8 mouse cellular contexts compared by ENCODE assay signal in the genomic region with DNA sequence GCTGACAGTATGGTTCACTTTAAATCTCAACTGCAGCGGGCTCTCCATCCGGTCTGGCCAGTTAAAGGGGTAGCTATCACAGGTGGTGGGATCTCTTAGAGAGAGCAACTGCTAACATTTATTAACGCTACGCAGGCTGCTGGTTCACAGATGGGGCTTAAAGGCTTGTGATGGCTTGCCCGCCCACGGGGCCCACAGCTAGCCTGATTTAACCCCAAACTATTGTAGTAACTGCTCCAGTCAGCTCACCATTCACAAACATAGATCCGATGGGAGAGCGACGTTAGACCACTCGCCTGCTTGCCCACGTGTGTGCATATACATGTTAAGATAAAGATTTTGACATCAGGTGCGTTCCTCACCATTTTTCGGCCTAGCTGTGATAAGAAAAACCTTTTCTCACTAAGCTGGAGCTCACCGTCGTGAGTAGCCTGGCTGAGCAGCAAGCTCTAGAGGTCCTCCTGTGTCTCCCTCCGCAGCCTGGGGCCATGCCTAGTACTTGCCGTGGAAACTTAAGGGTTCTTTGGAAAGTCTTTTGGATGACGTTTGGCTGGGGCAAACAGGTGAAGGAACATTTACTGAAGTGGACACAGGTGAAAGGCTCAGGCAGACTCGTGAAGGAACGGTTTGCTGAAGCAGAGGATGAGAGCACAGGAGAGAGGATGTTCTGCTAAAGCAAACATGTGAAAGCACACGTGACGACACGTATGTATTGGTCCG. TPM values are rescaled to one million over a fixed set of nuclear protein-coding genes. Genes with fewer than 3 reads are reported as not detected.
DNase-seq lines count a peak whose midpoint lies in the region; ATAC-seq and TF ChIP-seq lines count a peak whose summit lies in the region.

No protein-coding gene starts in this region.

- H3K27me3 ChIP-seq in kidney, postnatal 0 days (ENCODE audit: insufficient read depth, low read length) = no peaks in the 10 kb centered on the region
- H3K27me3 ChIP-seq in hindbrain, embryonic 16.5 days (replicated peaks; ENCODE audit: control insufficient read depth, insufficient read depth, low read length) = no peaks in the 10 kb centered on the region
- no peaks in the 10 kb centered on the region for H3K27me3 ChIP-seq in myocyte (ENCODE audit: control insufficient read depth, insufficient read depth, insufficient read length)

- 66% methylated on average over 24 of the region's 24 CpGs for WGBS in kidney, postnatal 0 days
- WGBS in hindbrain, embryonic 16.5 days = 53% methylated on average over 24 of the region's 24 CpGs

- no peak for TF ChIP-seq CTCF in kidney, postnatal 0 days (IDR thresholded peaks at IDR 0.05; ENCODE audit: low read depth)

- TF ChIP-seq POLR2A in myocyte (IDR thresholded peaks at IDR 0.05; ENCODE audit: insufficient read length, low read depth) = no peak

- H3K9ac ChIP-seq in kidney, postnatal 0 days (ENCODE audit: low read depth, low read length) = peak overlapping the region; percentile 8; the same call in 1 of the 2 replicates
- H3K9ac ChIP-seq in hindbrain, embryonic 16.5 days (ENCODE audit: low read depth, low read length) = no peak overlapping the region; the same call in 1 of the 2 replicates

- no peak overlapping the region for H3K4me3 ChIP-seq in kidney, postnatal 0 days (replicated peaks; ENCODE audit: low read depth, low read length)
- no peak overlapping the region for H3K4me3 ChIP-seq in hindbrain, embryonic 16.5 days (ENCODE audit: low read length)
- peak overlapping the region; percentile 8 for H3K4me3 ChIP-seq in myocyte

- H3K4me1 ChIP-seq in kidney, postnatal 0 days (replicated peaks; ENCODE audit: insufficient read depth, low read length) = peaks cover 25% of the 10 kb centered on the region
- H3K4me1 ChIP-seq in hindbrain, embryonic 16.5 days (ENCODE audit: control insufficient read depth, insufficient read depth, low read depth, low read length) = peaks cover 17% of the 10 kb centered on the region

- peak overlapping the region; percentile 40 for H3K4me2 ChIP-seq in kidney, postnatal 0 days (ENCODE audit: low read length)
- H3K4me2 ChIP-seq in hindbrain, embryonic 16.5 days (ENCODE audit: low read length) = peak overlapping the region; percentile 51
- H3K4me2 ChIP-seq in myocyte (ENCODE audit: low read depth) = peak overlapping the region; percentile 75

- peaks cover 53% of the 10 kb centered on the region for H3K79me2 ChIP-seq in myocyte (ENCODE audit: control insufficient read depth, insufficient read depth)

- intact Hi-C loops in left cerebral cortex, postnatal 25 days (cut with DNase I) = no loop called here
- intact Hi-C loops in gastrocnemius, postnatal 14 days (cut with DNase I; ENCODE audit: low total_unique reads) = no loop called here

- no peaks in the 10 kb centered on the region for H3K9me3 ChIP-seq in kidney, postnatal 0 days (replicated peaks; ENCODE audit: low read length)
- no peaks in the 10 kb centered on the region for H3K9me3 ChIP-seq in hindbrain, embryonic 16.5 days (ENCODE audit: control insufficient read depth, low read length)

- peak; percentile 32 for DNase-seq in kidney, postnatal 0 days (ENCODE audit: low spot score)
- no peak for DNase-seq in kidney, adult 11 months
- DNase-seq in embryo, embryonic 10.5 days (ENCODE audit: low spot score) = peak; percentile 59
- DNase-seq in spleen, postnatal 36 days (ENCODE audit: low spot score in 2 of 2) = no peak
- DNase-seq in left cerebral cortex, postnatal 25 days (ENCODE audit: low spot score in 2 of 2) = no peak
- DNase-seq in gastrocnemius, postnatal 14 days = no peak

- no peak overlapping the region for H3ac ChIP-seq in myocyte (ENCODE audit: control insufficient read depth, insufficient read length)

- H3K27ac ChIP-seq in kidney, postnatal 0 days = peak overlapping the region; percentile 74
- H3K27ac ChIP-seq in hindbrain, embryonic 16.5 days (ENCODE audit: low read depth, low read length) = peak overlapping the region; percentile 63

- no peak for ATAC-seq in kidney, postnatal 0 days (replicated peaks; ENCODE audit: low FRiP score, low read depth)
- no peak for ATAC-seq in hindbrain, embryonic 16.5 days

- H3K36me3 ChIP-seq in kidney, postnatal 0 days (ENCODE audit: insufficient read depth, low read length) = 0 out of 2 replicates have a peak, but pooled peaks cover 6% of the 10 kb centered on the region
- H3K36me3 ChIP-seq in hindbrain, embryonic 16.5 days (ENCODE audit: control insufficient read depth, insufficient read depth, low read length) = no peaks in the 10 kb centered on the region
- no peaks in the 10 kb centered on the region for H3K36me3 ChIP-seq in myocyte (ENCODE audit: control insufficient read depth, insufficient read depth)

TF ChIP-seq in myocyte, 11 proteins besides CTCF, POLR2A, EP300 and RAD21:
- no peak for TF ChIP-seq E2F4 (IDR thresholded peaks at IDR 0.05; ENCODE audit: insufficient read depth)
- no peak for TF ChIP-seq USF1 (IDR thresholded peaks at IDR 0.05; ENCODE audit: low read depth)
- no peak for TF ChIP-seq TCF12 (IDR thresholded peaks at IDR 0.05; ENCODE audit: insufficient read depth, poor library complexity, severe bottlenecking)
- no peak for TF ChIP-seq MAX (IDR thresholded peaks at IDR 0.05; ENCODE audit: low read depth)
- no peak for TF ChIP-seq MYOG (IDR thresholded peaks at IDR 0.05; ENCODE audit: control insufficient read depth in 1 of 3, insufficient read depth in 1 of 3, insufficient read length in 2 of 3, low read depth in 2 of 3)
- no peak for TF ChIP-seq POLR2AphosphoS2 (IDR thresholded peaks at IDR 0.05; ENCODE audit: insufficient read length, low read depth)

RNA-seq across cellular contexts. Expression of gene Rassf3, which starts 13.8 kb away (rescaled TPM):
- 11.9 and 12.5 TPM in 2 replicates for polyA plus RNA-seq in kidney, postnatal 0 days (2015; fragmentation: Nextera tagmentation; extraction: Ambion mirVana)
- polyA plus RNA-seq in hindbrain, embryonic 16.5 days (2015; fragmentation: Nextera tagmentation; extraction: Ambion mirVana) = 5.3 and 6.0 TPM in 2 replicates
- 32.3 TPM for polyA plus RNA-seq in myocyte (2012; fragmentation: generic; extraction: Trizol)
- 10 to 100 TPM; 30.4 to 37.3 TPM for total RNA-seq in left cerebral cortex, postnatal 25 days (2021)
- 10 to 100 TPM; 40.2 to 42.2 TPM for total RNA-seq in gastrocnemius, postnatal 14 days (2021)

Comparison
In these comparisons a context has a peak if more than half of its experiments do, and no peak if none do; other contexts are left out.
1. DNase-seq: peak in kidney, postnatal 0 days (single experiment) and embryo, embryonic 10.5 days (single experiment); none in kidney, adult 11 months (single experiment), spleen, postnatal 36 days (0 of 2), left cerebral cortex, postnatal 25 days (0 of 2) and gastrocnemius, postnatal 14 days (single experiment).
2. Peak in every context shown above with its lines, with median percentiles within 50 percentile points of each other: H3K4me2 ChIP-seq.